Mouse (Mus musculus): ENCODE results near the gene Gm5741.

The Gm5741 gene

DNA sequence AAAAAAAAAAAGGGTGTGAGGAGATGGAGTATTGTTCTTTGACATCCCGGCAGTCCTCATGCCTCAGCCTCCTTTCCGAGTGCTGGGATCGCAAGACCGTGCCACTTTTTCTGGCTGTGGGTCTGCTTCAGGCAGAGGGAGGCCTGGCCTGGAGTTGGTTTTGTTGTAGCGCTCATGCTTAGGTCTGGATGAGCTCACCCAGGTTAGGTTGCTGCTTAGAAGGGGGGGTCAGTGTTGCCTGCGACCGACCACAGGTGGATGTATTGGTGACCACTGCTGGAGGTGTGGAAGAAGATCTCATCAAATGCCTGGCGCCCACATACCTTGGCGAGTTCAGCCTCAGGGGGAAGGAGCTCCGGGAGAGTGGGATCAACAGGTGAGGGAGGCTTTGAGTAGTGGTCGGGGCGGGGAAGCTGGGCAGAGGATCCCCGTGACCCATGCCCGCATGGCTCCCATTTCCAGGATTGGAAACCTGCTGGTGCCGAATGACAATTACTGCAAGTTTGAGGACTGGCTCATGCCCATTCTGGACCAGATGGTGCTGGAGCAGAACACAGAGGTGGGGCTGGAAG lies 5.3 kb upstream of the Gm5741 start:
- no peak for DNase-seq (ENCODE audit: low spot score)

DNA sequence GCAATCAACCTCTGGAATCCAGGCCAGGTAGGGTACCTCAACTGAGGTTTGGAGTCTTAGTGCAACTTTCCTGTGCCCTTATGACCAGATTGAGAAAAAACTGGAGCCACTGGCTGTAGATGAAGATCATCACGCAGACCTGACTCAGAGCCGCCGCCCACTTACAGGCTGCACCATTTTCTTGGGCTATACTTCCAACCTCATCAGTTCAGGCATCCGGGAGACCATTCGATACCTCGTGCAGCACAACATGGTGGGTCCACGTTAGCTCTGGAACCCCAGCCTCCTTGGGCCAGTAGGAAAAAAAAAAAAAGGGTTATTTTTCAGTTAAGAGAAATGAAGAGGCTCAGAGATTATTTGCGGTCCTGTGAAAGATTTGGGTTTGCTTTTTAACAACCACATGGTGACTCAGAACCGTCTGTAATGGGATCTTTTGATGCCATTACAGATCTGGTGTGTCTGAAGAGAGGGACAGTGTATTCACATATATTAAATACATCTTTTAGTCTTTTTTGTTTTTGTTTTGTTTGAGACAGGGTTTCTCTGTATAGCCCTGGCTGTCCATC lies 4.7 kb upstream of the Gm5741 start:
- DNase-seq (ENCODE audit: low spot score), result no peak

DNA sequence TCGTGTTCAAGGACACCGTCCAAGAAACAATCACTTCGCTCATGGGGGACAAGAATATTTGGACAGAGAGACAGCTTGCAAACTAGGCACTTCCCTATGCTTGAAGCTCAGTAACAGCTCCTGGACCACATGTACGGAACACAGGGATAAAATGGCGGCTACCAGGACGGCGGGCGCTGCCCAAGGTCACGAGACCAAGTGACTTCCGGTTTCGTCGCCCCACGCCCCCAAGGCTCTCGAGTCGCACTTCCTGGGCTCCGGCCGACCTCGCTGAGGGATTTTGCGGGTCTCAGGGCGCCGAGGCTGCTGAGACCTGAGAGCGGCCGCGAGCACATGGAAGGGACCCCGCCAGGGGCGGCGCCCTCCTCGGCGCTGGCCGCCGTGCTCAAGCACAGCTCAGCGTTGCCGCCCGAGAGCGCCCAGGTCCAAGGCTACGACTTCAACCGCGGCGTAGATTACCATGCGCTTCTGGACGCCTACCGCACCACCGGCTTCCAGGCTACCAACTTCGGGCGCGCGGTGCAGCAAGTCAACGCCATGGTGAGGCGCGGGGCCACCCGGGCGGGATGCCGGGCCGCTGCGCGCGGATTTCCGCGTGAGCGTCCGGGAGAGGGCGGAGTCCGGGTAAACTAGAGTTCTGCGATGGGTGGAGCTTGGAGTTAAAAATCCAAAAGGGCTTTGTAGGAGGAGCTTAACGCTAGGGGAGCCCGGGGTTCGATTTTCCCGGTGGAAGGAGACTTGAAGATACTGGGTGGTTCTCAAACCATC lies 3.9 kb upstream of the Gm5741 start, which contains the start of gene Dhps:
TSS of gene Dhps (plus strand) at position 244 of the 768 bp plus-strand sequence.
- peak; percentile 93 for DNase-seq (ENCODE audit: low spot score)

DNA sequence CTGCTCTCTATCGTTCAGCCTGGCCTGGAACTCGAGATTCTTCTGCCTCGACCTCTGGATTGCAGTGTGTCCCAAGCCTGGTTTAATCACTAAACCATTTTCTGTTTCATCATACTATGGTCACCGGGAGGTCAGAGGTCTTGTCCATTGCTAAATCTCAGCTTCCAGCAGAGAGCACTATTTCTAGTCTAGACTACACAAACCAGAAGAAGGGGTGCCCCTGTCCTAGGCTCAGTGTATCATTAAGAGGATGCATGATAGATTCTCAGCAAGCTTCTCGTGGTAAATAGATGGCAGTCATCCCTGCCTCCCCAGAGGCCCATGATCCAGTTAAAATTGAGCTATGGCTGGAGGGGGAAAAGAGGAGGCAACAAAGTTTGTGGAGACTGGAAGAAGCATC lies 3.3 kb upstream of the Gm5741 start:
- DNase-seq (ENCODE audit: low spot score), result no peak

DNA sequence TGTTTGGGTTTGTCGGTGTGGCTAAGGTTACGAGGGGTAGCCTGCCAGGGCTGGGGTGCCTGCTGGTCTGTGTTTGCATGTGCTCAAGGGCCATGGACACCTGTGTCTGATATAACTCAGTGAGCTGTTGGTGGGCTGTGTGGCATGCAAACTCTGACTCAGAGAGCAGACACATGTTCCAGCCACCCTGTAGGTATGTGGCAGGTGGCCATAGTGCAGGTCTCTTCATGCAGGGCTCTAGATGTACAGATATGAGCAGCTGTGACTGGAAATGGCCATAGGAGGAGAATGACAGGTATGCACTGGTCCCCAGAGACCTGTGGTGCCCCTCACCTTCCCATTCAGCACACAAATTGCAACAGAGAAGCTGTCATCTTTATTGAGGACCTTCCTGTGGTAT lies 627 bp downstream of the Gm5741 start:
- no peak for DNase-seq (ENCODE audit: low spot score)

DNA sequence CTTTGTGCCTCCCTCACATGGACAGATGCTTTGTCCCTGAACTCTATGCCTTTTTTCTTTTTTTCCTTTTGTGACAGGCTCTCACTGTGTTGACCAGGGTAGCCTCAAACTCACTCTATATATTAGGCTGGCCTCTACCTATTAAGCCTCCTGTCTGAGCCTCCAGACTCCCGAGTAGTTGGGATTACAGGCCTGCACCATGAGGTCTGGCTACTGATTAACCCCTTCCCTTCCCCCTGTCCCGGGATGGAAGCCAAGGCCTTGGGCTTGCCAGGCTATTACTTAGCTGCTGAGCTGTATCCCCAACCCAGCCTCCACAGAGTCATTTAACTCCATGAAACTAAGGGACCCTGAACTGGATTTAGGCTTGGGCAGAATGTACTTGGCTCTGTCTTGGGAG lies 2.6 kb downstream of the Gm5741 start:
- no peak for DNase-seq (ENCODE audit: low spot score)

DNA sequence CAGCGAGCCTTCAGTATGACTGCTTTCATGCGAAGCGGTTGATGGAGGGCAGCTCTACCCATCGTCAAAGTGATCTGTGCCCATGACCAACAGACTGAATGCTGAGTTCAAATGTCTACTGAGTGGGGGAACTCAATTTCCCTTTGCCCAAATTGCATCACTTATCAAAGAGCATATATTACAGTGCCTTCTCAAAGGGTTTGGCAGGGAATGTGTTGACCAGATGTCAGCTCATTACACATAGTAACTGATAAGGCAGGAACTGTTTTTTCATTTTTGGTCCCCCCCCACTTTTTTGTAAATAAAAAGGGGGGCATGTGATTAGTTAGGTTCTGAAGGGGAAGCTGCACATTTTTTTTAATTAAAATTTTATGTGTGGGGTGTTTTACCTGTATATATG lies 5.2 kb downstream of the Gm5741 start:
- no peak for DNase-seq (ENCODE audit: low spot score)

DNA sequence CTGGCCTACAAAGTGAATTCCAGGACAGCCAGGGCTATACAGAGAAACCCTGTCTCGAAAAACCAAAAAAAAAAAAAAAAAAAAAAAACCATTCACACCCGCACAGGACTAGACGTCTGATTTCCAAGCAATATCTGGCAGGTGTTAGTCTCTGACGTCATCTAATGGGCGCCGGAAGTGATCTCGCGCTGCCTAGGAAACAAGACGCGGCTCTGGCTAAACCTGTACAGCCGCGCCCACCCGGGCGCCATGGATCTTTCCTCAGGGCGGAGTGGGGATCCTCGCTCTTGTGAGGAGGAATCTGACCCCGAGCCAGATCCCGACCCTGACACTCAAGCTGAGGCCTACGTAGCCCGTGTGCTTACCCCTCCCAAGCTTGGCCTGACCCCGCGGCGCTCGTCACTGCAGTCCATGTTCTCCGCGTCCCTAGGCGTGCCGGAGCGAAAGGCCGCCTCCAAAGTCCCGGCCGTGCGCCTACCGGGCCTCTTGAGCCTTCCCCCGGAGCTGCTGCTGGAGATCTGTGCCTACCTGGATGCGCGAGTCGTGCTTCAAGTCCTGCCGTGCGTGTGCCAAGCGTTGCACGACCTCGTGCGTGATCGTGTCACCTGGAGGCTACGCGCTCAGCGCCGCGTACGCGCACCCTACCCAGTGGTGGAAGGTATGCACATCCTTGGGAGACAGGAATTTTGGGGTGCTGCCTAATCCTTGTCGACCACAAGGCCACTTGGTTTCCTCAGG lies 7.7 kb downstream of the Gm5741 start, which contains the start of gene Fbxw9:
TSS of gene Fbxw9 (plus strand) at position 177 of the 738 bp plus-strand sequence.
- DNase-seq (ENCODE audit: low spot score), result peak; percentile 94

DNA sequence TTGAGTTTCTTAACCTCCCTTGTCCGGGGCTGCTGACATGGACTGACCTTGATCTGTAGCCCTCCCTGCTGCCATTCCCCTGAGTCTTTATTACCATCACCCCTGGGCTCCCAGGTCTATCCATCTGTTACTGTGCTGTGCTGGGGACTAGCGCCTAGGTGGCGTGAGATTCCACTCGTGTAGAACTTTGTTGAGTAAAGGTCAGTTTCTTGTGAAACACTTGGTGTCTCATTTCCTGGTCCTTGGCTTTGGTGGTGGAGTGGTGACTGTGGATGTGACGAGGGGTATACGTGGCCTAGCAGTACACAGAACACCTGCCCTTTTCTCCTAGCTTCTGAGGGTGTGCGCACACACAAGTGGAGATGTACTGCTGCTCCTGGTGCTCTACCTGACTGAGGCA lies 10.4 kb downstream of the Gm5741 start:
- DNase-seq (ENCODE audit: low spot score), result no peak

DNA sequence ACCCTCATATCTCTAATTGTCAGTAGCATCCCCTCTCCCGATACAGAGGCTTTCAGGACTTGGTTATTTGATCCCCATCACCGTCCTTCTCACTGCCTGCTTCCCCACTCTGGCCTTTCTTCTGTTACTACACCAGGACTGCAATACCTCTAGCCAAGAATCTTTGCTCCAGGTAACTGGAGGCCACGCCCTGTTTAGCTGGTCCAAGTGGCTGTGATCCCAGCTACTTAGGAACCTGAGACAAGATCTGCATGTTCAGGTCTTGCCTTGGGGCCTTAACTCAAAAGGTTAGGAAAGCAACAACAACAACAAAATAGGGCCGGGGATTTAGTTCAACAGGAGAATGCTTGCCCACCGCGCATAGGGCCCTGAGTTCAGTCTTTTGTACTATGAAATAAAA lies 24.2 kb downstream of the Gm5741 start:
- no peak for DNase-seq (ENCODE audit: low spot score)

DNA sequence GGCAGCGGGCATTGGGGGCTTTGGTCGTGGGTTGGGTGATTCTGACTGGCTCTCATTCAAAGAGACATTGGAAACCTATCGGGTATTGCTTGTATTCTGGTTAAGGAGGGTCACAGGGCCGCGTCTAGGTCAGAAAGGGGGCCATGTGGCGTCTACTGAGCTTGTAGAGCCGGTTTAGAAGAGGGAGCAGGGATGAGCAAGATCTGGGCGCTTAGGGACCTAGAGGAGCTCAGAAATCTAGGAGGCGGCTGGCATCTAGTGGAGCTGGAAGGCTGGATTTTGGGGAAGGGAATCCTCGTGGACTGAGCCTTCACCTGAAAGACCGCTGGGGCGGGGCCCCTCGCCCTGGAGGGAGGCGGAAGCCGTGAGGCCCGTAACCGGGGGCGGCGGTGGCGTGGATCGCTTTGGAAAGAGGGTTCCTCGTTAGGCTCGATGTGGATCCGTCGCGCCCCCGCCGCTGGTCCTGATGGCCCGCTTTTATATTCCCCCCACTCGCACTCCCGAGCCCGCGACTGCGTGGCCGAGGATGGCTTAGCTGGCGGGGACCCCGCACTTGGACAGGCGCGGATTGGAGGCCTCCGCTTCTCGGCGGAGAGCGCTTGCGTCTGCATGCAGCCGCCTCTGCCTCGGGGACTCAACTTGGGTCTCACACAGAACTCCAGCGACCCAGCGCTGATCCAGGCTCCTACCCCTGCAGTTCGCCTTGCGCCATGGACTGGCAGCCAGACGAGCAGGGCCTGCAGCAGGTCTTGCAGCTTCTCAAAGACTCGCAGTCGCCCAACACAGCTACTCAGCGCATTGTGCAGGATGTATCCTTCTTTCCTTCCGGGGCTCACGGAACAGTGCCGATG lies 29.9 kb downstream of the Gm5741 start:
- peak; percentile 37 for DNase-seq (ENCODE audit: low spot score)

DNA sequence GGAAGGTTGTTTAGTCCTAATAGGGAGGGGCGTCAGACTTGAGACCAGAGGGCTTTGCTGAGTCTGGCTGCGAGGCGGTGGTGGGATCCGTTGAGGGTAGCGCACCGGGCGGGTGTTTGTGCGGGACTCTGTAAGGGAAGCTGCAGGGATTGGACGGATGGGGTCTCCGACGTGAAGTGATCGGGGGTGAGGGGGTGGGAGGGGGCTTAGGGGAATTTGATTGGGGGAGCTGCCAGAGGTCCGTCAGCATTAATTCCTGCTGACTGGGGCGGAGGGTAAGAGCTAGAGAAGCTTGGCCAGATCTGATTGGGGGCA lies 30.5 kb downstream of the Gm5741 start:
- no peak for DNase-seq (ENCODE audit: low spot score)

DNA sequence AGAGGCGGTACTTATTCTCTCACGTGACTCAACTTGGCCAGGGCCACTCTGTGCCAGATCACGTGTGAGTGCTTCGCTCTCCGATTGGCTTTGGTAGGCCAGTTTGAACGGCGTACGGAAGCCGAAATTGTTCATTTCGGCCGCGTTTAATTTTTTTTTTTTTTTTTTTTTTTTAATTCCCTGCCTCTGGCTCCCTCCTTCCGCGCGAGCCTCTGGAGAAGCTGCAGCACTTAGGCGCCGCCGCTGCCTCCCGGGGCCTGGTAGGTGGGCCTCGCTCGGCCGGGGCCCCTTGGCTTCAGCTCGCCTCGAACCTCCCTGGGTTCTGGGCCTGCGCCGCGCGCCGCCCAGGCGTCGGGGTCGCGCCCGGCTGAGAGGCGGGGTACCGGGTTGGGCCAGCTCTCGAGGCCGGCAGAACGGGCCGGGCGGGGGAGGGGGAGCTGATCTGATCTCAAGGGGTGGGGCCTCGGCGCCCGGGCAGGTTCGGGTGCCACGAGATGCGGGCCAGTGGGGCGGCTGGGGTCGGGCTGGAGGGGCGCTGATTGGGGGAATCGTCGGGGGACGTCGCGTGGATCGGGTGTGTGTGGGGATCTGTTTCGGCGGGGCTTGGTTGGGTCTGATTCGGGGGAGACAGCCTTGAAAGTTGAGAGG lies 30.9 kb downstream of the Gm5741 start, which contains the start of gene Tnpo2:
TSS of gene Tnpo2 (plus strand) at position 198 of the 648 bp plus-strand sequence.
- DNase-seq (ENCODE audit: low spot score), result peak; percentile 94

DNA sequence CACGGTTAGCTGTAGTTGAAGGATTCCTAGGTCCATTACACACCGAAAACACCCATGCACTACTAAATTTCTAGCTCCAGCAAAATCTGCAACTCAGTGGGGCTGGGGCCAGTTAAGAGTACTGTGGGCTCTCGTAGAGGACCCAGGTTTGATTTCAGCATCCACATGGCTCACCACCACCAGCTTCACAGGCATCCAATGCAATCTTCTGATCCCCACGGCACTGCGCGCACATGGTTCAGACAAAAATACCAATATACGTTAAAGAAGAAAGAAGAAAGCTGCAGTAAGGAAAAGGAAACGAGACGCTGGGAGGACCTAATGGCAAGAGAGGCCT lies 31.4 kb downstream of the Gm5741 start:
- DNase-seq (ENCODE audit: low spot score), result no peak

DNA sequence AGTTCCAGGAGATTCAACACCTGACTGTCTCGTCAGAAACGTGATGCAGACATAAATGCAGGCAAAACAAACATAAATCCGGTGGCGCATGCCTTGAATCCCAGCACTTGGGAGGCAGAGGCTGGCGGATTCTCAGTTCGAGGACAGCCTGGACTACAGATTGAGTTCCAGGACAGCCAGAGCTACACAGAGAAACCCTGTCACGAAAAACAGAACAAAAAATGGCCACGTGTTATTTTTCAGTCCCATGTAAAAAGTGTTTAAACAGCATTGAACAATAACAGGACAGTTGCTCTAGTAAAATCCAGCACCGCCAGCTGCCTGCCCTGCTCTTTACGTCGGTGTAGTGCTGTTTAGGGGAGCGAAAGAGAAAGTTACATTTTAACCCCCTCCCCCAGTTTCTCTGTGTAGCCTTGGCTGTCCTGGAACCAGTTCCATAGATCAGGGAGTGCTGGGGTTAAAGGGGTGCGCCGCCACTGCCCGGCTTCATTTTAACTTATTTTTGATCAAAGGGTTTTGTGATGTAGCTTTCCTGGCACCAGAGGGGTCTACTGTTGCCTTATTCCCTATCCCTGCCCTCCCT lies 32.0 kb downstream of the Gm5741 start:
- no peak for DNase-seq (ENCODE audit: low spot score)

DNA sequence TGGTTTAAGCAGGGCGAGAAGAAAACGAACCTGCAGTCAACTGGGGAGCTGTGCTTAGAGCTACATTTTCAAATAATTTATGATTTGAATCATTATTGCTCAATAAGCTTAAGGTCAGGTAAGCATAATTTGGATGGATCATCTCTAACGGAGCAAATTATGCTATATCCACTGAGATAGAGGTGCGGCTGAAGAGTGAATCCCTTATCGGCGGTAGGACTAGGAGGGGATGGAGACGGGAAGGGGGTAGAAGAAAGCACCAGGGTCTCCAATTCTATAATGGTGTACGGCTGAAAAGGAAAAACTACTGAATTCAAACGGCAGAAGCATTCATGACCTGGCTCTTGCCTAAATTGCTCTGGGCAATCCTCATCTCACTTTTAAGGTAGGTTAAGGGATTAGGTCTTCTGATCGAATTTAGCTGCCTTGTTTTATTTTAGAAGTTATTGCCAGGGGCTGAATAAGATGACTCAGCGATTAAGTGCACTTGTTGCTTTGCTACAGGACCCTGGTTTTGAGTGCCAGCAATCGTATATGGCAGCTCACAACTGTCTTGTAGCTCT lies 32.5 kb downstream of the Gm5741 start:
- no peak for DNase-seq (ENCODE audit: low spot score)

DNA sequence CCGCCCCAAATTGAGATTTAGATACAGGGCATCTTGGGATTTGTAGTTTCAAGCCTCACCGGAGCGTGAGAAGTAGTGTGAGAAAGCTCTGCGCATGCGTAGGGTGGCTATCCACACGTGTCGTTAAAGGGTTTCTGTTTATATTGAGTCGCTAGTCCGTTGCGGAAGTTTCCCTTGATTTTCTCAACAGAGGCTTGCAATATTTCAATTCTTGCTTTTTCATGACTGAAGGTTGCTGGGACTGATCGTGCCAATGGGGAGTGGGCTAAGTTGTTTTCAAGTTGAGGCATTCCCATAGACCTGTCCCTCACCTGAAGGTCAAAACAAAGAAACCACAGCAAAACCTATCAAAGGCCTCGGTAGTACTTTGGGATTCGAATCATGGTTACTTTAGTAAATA lies 33.0 kb downstream of the Gm5741 start:
- peak; percentile 73 for DNase-seq (ENCODE audit: low spot score)

DNA sequence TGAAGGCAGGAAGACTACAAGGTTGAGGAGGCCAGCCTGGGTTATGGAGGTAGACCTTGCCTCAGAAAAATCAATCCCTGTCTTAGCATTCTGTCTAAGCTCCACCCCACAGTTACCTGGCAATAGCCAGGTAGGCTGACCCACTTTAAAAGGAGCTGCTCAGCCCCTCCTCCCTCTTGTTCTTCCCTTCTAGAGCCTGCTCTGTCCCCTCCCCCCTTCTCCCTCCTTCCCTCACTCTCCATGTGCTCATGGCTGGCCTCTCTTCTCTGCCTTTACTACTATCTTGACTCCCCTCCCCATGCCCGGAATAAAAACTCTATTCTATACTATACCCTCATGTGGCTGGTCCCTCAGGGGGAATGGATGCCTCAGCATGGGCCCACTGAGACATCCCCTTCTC lies 33.9 kb downstream of the Gm5741 start:
- DNase-seq (ENCODE audit: low spot score), result no peak

DNA sequence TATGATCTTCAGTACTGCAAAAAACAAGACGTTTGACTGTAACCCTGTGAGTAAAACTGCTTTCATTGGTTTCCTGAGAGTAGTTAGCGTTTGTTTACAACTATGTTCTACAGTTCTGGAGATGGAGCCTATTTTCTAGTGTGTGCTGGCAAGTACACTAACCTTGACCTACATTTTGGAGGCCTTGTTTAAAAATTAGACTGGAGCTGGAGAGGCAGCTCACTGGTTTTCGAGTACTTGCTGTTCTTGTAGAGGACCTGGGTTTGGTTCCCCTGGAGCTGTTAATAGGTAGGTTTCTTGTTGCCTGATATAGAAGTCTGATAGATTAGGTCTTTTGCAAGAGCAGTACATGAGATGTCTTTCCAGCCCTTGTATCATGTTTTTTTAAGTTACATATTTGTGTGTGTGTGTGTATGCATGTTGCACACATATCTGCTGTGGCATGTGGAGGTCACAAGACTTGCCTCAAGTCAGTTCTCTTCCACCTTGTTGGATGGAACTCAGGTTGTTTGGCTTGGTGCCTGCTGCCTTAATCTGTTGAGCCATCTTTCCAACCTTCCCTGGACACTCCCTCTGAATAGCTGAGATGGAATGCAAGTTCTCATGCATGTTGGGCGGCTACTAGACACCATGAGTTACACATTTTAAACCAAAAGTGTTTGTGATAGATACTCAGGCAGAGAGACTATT lies 35.0 kb downstream of the Gm5741 start:
- no peak for DNase-seq (ENCODE audit: low spot score)

DNA sequence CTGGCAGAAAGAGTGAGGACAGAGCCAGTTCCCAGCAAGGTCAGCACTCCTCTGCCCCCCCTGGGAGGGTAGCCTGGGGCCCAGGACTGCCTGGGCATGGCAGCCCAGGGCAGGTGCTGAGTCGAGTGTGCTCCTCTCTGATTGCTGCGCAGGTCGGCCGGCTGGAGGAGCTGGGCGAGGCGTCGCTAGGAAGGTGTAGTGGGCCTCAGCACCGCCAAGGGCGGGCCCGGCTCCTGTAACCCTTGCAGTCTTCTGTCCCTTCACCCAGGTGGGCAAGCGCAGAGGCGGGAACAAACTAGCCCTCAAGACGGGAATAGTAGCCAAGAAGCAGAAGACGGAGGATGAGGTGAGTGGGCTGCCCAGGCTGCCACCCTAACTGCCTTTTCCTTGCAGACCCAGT lies 38.5 kb downstream of the Gm5741 start:
- no peak for DNase-seq (ENCODE audit: low spot score)

Measured in layer of hippocampus, adult 11-12 months (tissue).